Mouse (Mus musculus): ENCODE measurements around the gene Ino80.

Gene Ino80

DNA sequence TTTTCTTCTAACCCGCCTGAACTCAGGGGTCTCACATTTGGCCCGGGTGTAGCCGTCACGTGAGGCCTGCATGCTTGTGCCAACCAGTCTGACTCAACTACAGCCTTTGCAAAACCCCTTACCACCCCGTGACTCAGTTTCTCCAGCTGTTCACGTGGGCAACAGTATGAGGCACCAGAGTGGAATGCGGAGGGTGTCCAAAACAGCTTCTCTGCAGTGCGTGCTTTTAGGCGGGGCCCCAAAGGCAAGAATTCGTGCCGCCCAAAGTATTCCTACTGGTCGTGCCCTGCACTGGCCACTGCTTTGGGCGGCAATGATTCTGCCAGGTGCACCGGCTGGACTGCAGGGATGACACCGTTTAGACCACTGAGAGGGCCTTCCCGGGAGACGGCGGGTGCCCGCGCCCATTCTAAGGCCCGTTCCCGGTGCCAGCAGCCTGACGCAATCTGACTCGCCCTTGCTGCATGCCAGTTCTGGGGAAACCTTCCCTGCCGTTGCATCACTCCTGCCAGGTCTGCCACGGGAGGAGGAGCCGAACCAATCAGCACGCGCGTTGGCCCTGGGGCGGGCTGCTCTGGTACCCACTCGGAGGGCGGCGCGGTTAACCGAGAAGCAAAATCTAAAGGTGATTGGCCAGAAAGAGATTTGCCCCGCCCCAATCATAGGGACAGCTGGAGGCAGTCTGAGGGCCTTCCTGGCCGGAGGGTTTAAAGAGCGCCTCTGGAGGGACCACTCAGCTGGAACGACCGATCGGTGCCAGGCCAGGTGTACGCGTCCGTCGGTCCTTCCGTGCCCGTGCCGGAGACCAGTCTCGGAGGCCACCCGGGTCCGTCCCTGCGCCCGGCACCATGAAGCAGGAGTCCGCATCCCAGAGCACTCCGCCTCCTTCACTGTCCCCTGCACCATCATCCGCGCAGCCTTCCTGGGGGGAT, 126.7 kb downstream of the Ino80 start, which contains the start of gene Chac1:
TSS of gene Chac1 (plus strand) at position 675 of the 932 bp plus-strand sequence.
- peak; percentile 99 for DNase-seq

DNA sequence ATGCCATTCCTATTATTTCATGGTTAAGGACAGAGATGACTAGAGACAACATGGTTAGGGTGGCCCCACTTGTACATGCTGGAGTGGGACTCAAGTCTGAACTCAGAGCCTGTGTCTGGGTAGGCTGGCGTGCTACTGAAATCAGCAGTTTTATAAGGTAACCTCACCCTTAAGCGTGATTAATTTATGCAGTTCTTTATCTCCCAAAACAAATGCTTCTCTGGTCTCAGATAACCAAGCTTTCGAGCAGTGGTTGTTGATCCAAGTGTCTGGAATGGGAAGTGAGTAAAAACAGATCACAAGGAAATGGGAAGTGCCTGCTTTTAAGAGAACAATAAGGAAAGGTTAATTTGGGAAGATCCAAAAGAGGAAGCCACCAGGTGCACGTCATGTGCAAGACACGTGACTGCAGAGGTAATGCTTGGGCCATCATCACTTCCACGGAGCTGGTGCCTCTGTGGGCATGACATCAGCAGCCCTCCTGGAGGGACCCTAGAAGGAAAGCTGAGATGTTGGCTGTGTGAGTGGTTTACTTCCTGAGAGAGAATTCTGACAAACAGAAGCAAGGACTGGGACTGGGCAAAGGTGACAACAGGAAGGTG, 132.8 kb downstream of the Ino80 start:
- DNase-seq: peak; percentile 95

DNA sequence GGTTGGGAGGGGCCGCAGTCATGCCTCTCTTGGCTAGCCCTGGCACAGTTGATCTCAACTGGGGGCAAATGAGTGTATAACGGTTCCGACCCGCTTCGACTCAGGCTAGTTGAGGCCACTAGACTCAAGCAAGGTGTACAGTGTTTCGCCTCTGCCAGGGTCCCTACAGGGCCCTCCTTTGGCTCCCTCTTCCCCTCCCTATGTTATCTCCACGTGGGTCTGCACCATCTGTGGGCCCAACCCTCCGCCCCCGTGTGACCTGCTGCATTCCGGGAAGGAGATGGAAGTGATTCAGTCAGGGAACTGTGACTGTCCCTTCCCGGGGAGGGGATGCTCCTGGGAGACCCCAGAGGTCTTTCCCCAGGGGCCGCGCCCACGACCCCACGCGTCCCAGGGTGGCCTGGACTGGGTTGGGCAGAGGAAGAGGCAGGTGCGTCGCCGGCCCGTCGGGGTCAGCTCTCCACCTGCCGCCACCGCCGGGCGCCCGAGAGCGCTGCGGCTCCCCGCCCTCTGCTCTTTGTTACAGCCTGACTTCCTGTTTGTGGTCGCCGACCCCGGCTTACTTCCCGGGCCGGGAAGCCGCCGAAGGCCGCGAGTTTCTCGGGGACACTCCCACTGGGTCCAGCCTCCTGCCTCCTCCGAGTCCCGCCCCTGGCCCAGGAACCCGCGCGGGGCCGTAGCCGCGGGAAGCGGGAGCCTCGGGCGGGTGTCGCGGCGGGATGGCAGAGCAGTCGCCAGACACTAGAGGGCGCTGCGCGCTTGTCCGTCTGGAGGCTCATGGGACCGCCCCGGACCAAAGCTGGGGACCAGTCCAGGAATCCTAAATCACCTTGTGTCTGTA, 139.8 kb downstream of the Ino80 start:
- DNase-seq: peak; percentile 99

DNA sequence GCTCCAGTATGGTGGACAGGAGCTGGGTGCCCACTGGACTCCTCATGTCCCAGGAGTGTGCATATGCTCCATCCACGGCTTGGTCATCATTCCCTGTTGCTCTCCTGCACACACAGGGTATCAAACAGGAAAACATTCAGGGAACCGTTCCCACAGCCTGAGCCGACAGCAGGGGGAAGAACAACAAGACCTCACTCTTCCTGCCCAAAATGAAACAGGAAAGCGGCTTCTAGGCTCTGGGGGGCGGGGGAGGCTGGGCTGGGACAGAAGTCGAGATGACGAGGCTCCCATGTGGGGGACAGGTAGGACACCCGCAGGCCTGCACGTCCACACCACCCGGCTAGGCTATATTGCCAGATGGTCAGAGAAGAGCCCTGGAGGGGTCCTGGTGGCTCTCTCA, 141.0 kb downstream of the Ino80 start:
- peak; percentile 99 for DNase-seq

DNA sequence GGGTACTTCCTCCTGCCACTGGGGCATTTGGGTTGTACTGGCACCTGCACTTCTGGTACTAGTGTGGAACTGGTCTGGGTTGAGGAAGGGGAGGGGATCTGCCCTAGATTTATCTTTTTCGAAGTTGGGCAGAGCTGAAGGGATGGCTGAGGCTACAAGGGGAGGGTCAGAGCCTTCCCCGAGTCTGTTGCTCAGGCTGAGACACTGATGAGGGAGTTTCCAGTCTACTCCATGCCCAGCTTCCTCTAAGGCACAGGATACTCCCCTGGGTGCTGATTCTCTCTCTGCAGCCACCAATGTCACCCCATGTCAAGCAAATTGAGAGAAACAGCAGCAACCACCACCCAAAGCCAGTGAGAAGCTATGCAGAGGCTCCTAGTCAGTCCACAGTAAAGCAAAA, 141.5 kb downstream of the Ino80 start:
- DNase-seq: peak; percentile 91

DNA sequence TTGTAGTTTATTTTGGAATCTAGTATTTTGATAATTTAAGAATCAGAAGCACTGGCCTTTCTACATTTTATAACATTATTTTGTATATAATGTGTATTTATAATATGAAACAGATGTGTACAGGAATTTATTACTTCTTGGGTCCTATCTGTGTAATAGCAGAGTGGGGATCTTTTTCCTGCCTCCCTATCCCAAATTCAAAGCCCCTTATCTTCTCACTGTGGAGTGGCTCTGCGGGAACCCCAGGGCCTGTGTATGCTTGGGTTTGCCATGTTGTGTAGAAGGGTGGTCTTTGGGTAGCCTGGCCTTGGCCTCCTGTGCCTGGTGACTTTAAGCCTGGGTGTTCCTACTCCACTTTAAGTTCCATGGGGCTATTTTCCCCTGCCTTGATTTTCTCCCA, 142.0 kb downstream of the Ino80 start:
- DNase-seq: no peak

DNA sequence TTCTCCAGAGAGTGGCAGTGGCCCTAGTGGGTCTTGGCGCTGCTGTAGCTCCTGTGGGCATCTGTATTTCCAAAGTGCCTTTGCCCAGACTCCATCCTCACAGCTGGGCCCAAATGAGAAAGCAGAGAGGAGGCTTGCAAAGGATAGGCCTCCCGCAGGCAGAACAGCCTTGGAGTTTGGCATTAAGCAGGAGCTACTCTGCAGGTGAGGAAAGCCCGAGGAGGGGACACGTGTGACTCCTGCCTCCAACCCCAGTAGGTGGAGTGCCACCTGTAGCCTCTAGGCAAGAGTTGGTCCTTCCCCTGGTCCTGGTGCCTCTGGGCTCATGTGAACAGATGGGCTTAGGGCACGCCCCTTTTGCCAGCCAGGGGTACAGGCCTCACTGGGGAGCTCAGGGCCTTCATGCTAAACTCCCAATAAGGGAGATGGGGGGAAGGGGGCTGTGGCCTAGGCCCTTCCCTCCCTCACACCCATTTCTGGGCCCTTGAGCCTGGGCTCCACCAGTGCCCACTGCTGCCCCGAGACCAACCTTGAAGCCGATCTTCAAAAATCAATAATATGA, 142.4 kb downstream of the Ino80 start:
- peak; percentile 94 for DNase-seq

DNA sequence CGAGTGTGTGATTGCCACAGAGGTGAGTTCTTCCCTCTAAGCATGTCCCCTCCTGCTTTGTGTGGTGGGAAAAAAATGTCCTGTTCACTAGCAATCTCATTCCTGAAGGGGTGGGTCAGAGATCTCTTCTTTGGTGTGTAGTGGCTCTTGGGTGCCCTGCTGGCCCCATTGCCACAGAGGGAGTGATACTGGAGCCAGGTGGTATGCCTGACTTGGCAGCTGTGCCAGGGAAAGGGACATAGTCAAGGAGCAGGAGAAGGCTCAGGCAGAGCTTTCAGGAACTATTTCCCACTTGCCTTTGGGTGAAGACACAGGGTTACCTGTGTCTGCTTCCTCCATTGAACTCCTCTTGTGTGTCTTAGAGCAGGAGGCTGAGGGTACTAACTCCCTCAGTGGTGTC, 143.4 kb downstream of the Ino80 start:
- DNase-seq: peak; percentile 83

DNA sequence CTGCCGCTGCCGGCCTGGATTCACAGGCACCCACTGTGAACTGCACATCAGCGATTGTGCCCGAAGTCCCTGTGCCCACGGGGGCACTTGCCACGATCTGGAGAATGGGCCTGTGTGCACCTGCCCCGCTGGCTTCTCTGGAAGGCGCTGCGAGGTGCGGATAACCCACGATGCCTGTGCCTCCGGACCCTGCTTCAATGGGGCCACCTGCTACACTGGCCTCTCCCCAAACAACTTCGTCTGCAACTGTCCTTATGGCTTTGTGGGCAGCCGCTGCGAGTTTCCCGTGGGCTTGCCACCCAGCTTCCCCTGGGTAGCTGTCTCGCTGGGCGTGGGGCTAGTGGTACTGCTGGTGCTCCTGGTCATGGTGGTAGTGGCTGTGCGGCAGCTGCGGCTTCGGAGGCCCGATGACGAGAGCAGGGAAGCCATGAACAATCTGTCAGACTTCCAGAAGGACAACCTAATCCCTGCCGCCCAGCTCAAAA, 145.3 kb downstream of the Ino80 start:
- peak; percentile 90 for DNase-seq

DNA sequence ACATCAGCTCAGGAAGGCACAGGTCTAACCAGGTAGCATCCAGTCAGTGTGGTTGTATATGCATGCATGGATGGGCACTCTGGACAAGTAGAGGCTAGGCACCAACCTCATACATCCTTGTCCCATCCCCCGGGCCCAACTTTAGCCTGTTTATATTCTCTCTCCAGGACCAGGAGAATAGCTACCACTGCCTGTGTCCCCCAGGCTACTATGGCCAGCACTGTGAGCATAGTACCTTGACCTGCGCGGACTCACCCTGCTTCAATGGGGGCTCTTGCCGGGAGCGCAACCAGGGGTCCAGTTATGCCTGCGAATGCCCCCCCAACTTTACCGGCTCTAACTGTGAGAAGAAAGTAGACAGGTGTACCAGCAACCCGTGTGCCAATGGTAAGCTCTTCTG, 146.7 kb downstream of the Ino80 start:
- peak; percentile 87 for DNase-seq

DNA sequence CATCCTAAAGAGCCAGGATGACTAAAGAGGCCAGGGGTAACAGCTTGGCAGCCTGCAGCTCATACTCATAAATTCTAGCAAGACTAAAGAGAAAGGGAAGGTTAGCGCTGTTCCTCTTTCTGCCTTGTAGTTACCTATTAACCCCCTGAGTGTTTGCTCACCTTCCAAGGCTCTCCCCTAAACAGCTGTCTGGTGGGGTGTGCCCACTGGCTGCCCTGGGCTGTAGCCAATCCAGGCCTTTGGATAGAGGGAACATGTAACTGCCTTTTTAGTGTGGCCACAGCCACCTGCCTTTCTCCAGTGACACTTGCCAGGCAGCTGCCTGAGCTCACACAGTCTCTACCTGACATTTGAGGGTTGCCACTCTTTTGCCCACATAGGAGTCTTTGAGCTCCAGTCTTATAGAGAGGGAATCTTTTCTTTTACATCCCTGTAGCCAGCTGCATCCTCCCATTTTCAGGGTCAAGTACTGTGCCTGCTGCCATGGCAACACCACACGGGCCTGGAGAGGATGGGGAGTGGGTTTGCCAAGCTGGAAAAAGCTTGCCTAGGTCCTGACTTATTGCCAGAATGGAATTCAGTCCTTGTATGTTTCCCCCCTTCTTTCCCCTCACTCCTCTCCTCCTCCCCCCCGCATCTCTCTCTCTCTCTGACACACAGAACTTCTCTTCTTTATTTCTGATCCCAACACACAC, 148.2 kb downstream of the Ino80 start:
- DNase-seq: peak; percentile 86

DNA sequence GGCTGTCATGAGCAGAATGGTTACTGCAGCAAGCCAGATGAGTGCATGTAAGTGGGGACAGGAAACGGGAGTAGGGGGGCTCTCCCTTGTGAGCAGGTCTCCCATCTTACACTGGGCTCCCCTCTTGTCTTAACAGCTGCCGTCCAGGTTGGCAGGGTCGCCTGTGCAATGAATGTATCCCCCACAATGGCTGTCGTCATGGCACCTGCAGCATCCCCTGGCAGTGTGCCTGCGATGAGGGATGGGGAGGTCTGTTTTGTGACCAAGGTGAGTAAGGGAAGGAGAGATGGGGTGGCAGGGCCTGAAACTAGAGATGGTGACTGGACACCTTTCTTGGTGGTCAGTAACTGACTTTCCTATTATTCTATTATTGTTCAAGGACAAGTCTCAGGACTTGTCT, 148.9 kb downstream of the Ino80 start:
- peak; percentile 92 for DNase-seq

DNA sequence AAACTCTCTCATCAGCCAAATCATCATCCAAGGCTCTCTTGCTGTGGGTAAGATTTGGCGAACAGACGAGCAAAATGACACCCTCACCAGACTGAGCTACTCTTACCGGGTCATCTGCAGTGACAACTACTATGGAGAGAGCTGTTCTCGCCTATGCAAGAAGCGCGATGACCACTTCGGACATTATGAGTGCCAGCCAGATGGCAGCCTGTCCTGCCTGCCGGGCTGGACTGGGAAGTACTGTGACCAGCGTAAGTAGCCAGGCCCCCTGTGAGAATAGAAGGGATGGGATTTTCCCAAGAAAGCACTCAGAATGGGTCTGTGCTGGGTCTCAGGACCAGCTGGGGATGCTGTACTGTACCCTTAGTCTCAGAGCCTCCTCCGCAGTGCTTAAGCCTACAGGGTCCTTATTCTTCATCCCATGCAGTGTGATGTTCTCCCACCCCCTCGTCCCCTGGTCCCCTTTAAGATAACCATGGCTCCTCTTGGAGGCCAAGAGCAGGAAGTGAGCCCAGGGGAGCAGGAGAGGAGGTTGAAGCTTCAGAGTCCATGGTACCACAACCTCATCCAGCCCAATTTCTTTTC, 149.5 kb downstream of the Ino80 start:
- DNase-seq: peak; percentile 91

DNA sequence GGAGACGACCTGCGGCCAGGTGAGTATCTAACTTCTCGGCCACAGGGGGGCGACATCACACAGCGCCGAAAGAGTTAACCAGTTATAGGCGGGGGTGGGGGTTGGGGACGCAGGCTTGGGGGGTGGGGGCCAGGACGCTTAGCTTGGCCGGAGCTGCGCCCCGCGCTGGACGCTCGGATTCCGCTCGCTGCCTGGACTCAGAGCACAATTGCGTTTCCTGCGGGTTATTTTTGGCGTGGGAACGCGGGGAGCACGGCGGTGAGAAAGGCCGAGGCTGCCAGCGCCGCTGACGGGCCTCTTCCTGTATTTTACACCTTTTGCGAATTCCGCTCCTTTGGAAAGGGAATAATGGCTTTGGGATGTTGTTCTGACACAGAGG, 150.4 kb downstream of the Ino80 start:
- DNase-seq: peak; percentile 99

DNA sequence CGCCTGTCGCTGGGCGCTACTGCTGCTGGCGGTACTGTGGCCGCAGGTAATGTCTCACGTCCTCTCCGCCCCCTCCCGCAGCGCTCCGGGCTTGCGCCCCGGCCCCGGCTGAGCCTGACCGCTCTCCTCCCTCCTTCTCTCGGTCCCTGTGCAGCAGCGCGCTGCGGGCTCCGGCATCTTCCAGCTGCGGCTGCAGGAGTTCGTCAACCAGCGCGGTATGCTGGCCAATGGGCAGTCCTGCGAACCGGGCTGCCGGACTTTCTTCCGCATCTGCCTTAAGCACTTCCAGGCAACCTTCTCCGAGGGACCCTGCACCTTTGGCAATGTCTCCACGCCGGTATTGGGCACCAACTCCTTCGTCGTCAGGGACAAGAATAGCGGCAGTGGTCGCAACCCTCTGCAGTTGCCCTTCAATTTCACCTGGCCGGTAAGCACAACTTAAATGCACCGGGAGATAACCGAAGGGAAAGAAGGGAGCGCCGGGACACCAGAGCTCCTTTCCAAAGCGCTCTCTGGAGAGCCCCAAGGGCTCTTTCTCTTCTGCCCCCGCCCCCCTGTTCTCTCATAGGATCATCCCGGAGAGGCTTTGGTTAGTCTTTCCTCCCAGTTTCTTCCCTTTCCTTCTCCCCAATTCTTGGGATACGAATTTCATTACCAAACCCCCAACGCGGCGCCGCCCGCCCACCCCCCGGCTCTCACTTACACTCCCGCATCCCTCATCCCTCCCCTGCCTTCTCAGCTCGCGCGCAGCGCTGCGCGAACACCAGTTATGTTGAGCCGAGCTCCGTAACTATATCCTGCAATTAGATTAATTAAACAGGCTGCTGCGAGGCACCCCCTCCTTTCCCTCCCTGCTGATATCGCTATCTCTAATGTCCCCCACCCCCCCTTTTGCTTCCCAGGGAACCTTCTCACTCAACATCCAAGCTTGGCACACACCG, 151.1 kb downstream of the Ino80 start:
- DNase-seq: peak; percentile 93

DNA sequence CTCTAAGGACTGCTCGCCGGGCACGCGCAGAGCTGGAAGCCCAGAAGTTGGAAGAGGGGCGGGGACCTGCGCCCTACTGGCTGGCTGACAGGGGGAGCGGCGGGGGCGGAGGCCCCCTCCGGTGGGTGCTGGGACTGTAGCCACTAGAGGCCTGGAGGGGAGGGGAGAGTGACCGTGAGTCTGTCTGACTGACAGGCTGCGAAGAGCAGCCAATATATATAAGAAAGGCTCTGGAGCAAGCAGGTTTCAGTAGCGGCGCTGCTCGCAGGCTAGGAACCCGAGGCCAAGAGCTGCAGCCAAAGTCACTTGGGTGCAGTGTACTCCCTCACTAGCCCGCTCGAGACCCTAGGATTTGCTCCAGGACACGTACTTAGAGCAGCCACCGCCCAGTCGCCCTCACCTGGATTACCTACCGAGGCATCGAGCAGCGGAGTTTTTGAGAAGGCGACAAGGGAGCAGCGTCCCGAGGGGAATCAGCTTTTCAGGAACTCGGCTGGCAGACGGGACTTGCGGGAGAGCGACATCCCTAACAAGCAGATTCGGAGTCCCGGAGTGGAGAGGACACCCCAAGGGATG, 151.8 kb downstream of the Ino80 start, which contains the start of gene Dll4:
TSS of gene Dll4 (plus strand) at position 217 of the 576 bp plus-strand sequence.
- DNase-seq: peak; percentile 99

DNA sequence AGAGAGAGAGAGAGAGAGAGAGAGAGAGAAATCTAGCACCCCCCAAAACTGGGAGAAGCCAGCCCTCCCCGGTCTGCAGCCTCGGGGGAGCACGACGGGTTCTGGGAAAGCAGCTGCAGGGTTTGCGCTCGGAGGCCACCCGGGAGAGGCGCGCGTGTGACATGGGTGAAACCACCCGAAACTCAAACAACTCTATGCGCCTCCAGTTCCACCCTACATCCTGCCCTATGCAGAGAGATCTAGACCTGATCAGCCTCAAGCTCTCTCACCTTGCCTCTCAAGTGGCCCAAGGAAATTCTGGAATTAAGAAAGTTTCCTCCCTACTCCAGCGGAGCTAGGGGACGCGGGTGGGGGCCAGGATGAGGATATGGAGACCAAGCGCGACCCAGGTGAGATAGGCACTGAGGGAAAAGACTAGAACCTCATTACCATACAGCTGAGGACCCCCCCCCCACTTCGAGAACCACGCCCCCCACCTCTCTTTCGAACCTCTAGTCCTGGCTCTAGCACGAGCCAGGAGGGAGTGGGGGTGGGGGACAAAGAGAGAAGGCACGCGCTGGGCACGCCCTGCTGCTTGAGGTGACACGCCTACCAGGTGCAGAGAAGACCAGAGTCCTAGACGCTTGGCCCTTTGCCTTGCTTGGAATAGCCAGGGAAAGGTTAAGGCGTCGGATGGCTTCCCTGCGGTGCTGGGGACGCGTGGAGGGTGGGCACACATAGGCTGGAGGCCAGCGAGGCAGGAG, 152.7 kb downstream of the Ino80 start:
- DNase-seq: peak; percentile 95

DNA sequence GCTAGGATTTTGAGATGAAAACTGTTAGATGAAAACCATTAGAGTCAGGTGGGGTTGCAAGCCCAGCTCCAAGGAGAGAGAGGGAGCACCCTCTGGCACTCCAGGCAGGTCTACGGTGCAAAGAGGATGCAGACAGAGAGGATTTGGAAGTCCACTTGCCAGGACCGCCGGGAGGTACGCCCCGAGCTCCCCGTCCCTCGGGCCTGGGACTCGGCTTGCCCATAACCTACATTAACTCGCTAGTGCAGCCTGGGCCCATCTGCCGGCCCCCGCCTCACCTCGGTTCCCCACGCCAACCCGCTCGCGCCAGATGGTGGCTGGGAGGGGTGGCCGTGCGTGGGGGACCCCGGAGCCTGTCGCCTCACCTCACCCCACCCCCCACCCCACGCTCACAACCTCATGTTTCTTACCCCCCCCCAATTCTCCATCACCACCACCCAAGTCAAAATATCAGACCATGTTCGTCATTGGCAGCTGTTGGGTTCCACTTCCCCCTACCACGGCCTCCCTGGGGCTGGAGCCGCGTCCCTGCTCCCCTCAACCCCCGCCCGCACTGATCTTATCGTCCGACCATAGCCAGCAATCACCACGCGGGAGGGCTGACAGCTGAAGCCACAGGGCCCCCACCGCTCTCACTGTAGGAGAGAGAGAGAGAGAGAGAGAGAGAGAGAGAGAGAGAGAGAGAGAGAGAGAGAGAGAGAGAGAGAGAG, 153.5 kb downstream of the Ino80 start:
- DNase-seq: peak; percentile 90

Measured in heart, adult 11 months (tissue).